Mouse (Mus musculus) megakaryocyte, embryonic 14.5 days (primary cell): Measurements from ENCODE around the gene Eif2d.

Experiments used
- FLI1 ChIP-seq: IDR thresholded peaks from 2 replicates; pipeline ENCODE4 v1.6.1; 2012; ENCODE audit warnings: low read length, inconsistent platforms, mixed read lengths
- GATA1 ChIP-seq: IDR thresholded peaks from 3 replicates; pipeline ENCODE4 v1.6.1; 2012; ENCODE audit warnings: mixed read lengths, low read length, inconsistent platforms, borderline replicate concordance

DNA sequence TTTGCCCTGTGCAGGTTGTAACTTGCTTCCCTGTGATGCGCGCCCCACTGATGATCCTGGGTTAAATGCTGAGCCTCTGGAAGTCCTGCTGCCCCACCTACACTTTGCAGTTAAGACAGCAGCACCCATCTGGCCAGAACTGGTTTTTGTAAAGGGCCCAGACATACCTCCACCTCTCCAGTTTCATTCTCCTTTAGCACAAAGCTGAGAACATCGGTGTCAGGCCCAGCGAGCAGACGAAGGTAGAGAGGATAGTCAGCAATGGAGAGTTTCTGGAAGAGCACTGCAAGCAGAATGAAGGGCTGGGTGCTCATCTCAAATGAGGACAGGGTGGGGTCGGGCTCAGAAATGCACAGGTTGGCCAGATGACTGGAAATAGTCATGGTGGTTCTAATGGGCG lies 27.4 kb downstream of the Eif2d start:
- TF ChIP-seq GATA1 (no peak), FLI1 (no peak)
